Mouse (Mus musculus): ENCODE results near the gene Pde6g. TPM values are rescaled to one million over a fixed set of nuclear protein-coding genes. Genes with fewer than 3 reads are reported as not detected.

Gene Pde6g
- total RNA-seq, 1 experiment, result not detected

GRCm38 (mm10) chr11:120499894-120500293 lies 46.6 kb upstream of the Pde6g start:
- no peak for TF ChIP-seq ZNF384 (IDR thresholded peaks at IDR 0.05; ENCODE audit: low read depth, low read length)
- no peak for TF ChIP-seq MAFK (IDR thresholded peaks at IDR 0.05; ENCODE audit: insufficient read depth, low read depth, low read length)
- TF ChIP-seq ZC3H11A (IDR thresholded peaks at IDR 0.05; ENCODE audit: borderline replicate concordance, low read depth, low read length), result no peak
- TF ChIP-seq CHD2 (IDR thresholded peaks at IDR 0.05; ENCODE audit: low read depth, low read length), result no peak
- no peak for TF ChIP-seq HCFC1 (IDR thresholded peaks at IDR 0.05; ENCODE audit: borderline replicate concordance, insufficient read depth, low read length)
- in situ Hi-C loops (cut with MboI; ENCODE audit: low sequenced_read_pairs in 2 of 2, unreplicated experiment in 2 of 2), result no loop called here
- Histone ChIP-seq H3K27ac (ENCODE audit: insufficient read depth, low read depth, low read length, poor library complexity, severe bottlenecking) (no peak overlapping the region), H3K9ac (ENCODE audit: insufficient read depth, low read depth, low read length, poor library complexity, severe bottlenecking) (no peak overlapping the region), H3K4me3 (ENCODE audit: insufficient read depth in 1 of 2, low read depth in 1 of 2, low read length in 2 of 2, poor library complexity in 1 of 2, severe bottlenecking in 1 of 2) (no peak overlapping the region), H3K36me3 (ENCODE audit: control insufficient read depth, insufficient read depth, low read length, poor library complexity, severe bottlenecking) (peaks cover 29% of the 10 kb centered on the region), H3K9me3 (ENCODE audit: control insufficient read depth, insufficient read depth, low read depth, low read length) (no peaks in the 10 kb centered on the region), H3K4me1 (ENCODE audit: control insufficient read depth in 2 of 2, insufficient read depth in 2 of 2, low read length in 2 of 2, poor library complexity in 1 of 2) (peaks cover 0 to 2% of the 10 kb centered on the region in 2 experiments; a peak in 1 of 4 replicates)
- no peak for DNase-seq (ENCODE audit: low read depth, low spot score)

DNA sequence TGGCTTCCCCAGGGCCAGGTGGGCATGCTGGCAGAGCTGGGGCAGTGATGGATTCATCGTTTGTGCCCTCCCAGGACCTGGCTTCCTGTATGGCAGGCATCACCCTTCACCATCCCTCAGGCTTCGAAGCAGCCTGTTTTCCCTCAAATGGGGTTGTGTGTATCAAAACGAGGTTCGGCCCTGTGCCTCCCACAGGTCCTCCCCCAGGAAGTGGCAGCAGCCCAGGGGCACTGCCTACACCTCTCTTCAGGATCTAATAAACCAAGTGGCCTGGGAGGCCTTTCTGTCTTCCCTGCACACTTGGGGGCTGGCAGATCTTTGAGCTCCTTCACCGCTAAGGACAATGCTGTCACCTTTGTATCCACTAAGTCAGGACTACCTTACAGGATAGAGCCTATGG lies 45.6 kb upstream of the Pde6g start:
- Histone ChIP-seq H3K36me3 (ENCODE audit: control insufficient read depth, insufficient read depth, low read length, poor library complexity, severe bottlenecking) (peaks cover 32% of the 10 kb centered on the region), H3K4me3 (ENCODE audit: insufficient read depth in 1 of 2, low read depth in 1 of 2, low read length in 2 of 2, poor library complexity in 1 of 2, severe bottlenecking in 1 of 2) (no peak overlapping the region), H3K9me3 (ENCODE audit: control insufficient read depth, insufficient read depth, low read depth, low read length) (no peaks in the 10 kb centered on the region), H3K4me1 (ENCODE audit: control insufficient read depth in 2 of 2, insufficient read depth in 2 of 2, low read length in 2 of 2, poor library complexity in 1 of 2) (peaks cover 0 to 2% of the 10 kb centered on the region in 2 experiments; a peak in 1 of 4 replicates), H3K27ac (ENCODE audit: insufficient read depth, low read depth, low read length, poor library complexity, severe bottlenecking) (no peak overlapping the region), H3K9ac (ENCODE audit: insufficient read depth, low read depth, low read length, poor library complexity, severe bottlenecking) (no peak overlapping the region)
- TF ChIP-seq MAFK (IDR thresholded peaks at IDR 0.05; ENCODE audit: insufficient read depth, low read depth, low read length), result no peak
- no peak for TF ChIP-seq ZC3H11A (IDR thresholded peaks at IDR 0.05; ENCODE audit: borderline replicate concordance, low read depth, low read length)
- no peak for TF ChIP-seq CHD2 (IDR thresholded peaks at IDR 0.05; ENCODE audit: low read depth, low read length)
- no peak for TF ChIP-seq HCFC1 (IDR thresholded peaks at IDR 0.05; ENCODE audit: borderline replicate concordance, insufficient read depth, low read length)
- TF ChIP-seq ZNF384 (IDR thresholded peaks at IDR 0.05; ENCODE audit: low read depth, low read length), result no peak
- DNase-seq (ENCODE audit: low read depth, low spot score), result no peak
- in situ Hi-C loops (cut with MboI; ENCODE audit: low sequenced_read_pairs in 2 of 2, unreplicated experiment in 2 of 2), result no loop called here

GRCm38 (mm10) chr11:120498226-120498625 lies 44.9 kb upstream of the Pde6g start:
- Histone ChIP-seq H3K9ac (ENCODE audit: insufficient read depth, low read depth, low read length, poor library complexity, severe bottlenecking) (no peak overlapping the region; the same call in 1 of the 2 replicates), H3K4me3 (ENCODE audit: insufficient read depth in 1 of 2, low read depth in 1 of 2, low read length in 2 of 2, poor library complexity in 1 of 2, severe bottlenecking in 1 of 2) (no peak overlapping the region), H3K9me3 (ENCODE audit: control insufficient read depth, insufficient read depth, low read depth, low read length) (no peaks in the 10 kb centered on the region), H3K36me3 (ENCODE audit: control insufficient read depth, insufficient read depth, low read length, poor library complexity, severe bottlenecking) (peaks cover 32% of the 10 kb centered on the region), H3K27ac (ENCODE audit: insufficient read depth, low read depth, low read length, poor library complexity, severe bottlenecking) (no peak overlapping the region; the same call in 1 of the 2 replicates), H3K4me1 (ENCODE audit: control insufficient read depth in 2 of 2, insufficient read depth in 2 of 2, low read length in 2 of 2, poor library complexity in 1 of 2) (peaks cover 0 to 2% of the 10 kb centered on the region in 2 experiments; a peak in 1 of 4 replicates)
- no peak for DNase-seq (ENCODE audit: low read depth, low spot score)
- in situ Hi-C loops (cut with MboI; ENCODE audit: low sequenced_read_pairs in 2 of 2, unreplicated experiment in 2 of 2), result no loop called here
- TF ChIP-seq CHD2 (IDR thresholded peaks at IDR 0.05; ENCODE audit: low read depth, low read length) (no peak), MAFK (IDR thresholded peaks at IDR 0.05; ENCODE audit: insufficient read depth, low read depth, low read length) (no peak), ZC3H11A (IDR thresholded peaks at IDR 0.05; ENCODE audit: borderline replicate concordance, low read depth, low read length) (no peak), HCFC1 (IDR thresholded peaks at IDR 0.05; ENCODE audit: borderline replicate concordance, insufficient read depth, low read length) (no peak), ZNF384 (IDR thresholded peaks at IDR 0.05; ENCODE audit: low read depth, low read length) (no peak)

DNA sequence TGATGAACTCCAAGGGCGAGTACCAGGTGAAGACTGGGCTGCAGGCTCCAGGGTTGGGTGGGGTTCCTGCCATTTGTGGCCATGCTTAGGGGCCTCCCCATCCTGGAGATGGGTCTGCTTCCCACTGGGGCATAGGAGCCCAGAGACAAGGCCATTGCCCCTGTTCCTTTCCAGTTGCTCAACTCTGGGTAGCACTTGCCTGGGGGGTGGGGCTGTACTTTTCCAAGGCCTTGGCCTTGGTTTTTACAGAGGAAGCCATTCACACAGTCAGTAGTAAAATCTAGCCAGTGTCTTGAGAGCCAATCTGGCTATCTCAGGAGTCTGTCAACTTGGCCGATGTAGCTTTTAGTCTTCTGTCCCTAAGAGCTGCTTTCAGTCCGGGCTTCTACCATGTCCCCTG lies 44.1 kb upstream of the Pde6g start:
- no peak overlapping the region for H3K4me3 ChIP-seq (ENCODE audit: insufficient read depth in 1 of 2, low read depth in 1 of 2, low read length in 2 of 2, poor library complexity in 1 of 2, severe bottlenecking in 1 of 2)
- TF ChIP-seq ZNF384 (IDR thresholded peaks at IDR 0.05; ENCODE audit: low read depth, low read length) (no peak), ZC3H11A (IDR thresholded peaks at IDR 0.05; ENCODE audit: borderline replicate concordance, low read depth, low read length) (no peak), MAFK (IDR thresholded peaks at IDR 0.05; ENCODE audit: insufficient read depth, low read depth, low read length) (no peak), CHD2 (IDR thresholded peaks at IDR 0.05; ENCODE audit: low read depth, low read length) (no peak), HCFC1 (IDR thresholded peaks at IDR 0.05; ENCODE audit: borderline replicate concordance, insufficient read depth, low read length) (no peak)
- peaks cover 32% of the 10 kb centered on the region for H3K36me3 ChIP-seq (ENCODE audit: control insufficient read depth, insufficient read depth, low read length, poor library complexity, severe bottlenecking)
- no peak for DNase-seq (ENCODE audit: low read depth, low spot score)
- no peak overlapping the region for H3K9ac ChIP-seq (ENCODE audit: insufficient read depth, low read depth, low read length, poor library complexity, severe bottlenecking)
- no peaks in the 10 kb centered on the region for H3K9me3 ChIP-seq (ENCODE audit: control insufficient read depth, insufficient read depth, low read depth, low read length)
- in situ Hi-C loops (cut with MboI; ENCODE audit: low sequenced_read_pairs in 2 of 2, unreplicated experiment in 2 of 2), result no loop called here
- H3K27ac ChIP-seq (ENCODE audit: insufficient read depth, low read depth, low read length, poor library complexity, severe bottlenecking), result no peak overlapping the region
- H3K4me1 ChIP-seq (ENCODE audit: control insufficient read depth in 2 of 2, insufficient read depth in 2 of 2, low read length in 2 of 2, poor library complexity in 1 of 2), result peaks cover 2% of the 10 kb centered on the region in 2 experiments; a peak in 1 of 4 replicates
